Mouse (Mus musculus) testis, adult 2 months (tissue): ENCODE data around the gene Me1.

Experiments
- CTCF ChIP-seq: fragments of 200-500 bp; IDR thresholded peaks from 2 replicates; pipeline ENCODE4 v1.5.1; 2012; ENCODE audit warnings: low read depth, mild to moderate bottlenecking, inconsistent platforms, low read length, moderate library complexity; ENCODE audit not compliant: control insufficient read depth, insufficient read depth, insufficient replicate concordance
- POLR2A ChIP-seq: fragments of 200-500 bp; IDR thresholded peaks from 2 replicates; pipeline ENCODE4 v1.6.1; 2012; ENCODE audit warnings: low read depth, mild to moderate bottlenecking, inconsistent platforms, low read length, moderate library complexity; ENCODE audit not compliant: control insufficient read depth

DNA sequence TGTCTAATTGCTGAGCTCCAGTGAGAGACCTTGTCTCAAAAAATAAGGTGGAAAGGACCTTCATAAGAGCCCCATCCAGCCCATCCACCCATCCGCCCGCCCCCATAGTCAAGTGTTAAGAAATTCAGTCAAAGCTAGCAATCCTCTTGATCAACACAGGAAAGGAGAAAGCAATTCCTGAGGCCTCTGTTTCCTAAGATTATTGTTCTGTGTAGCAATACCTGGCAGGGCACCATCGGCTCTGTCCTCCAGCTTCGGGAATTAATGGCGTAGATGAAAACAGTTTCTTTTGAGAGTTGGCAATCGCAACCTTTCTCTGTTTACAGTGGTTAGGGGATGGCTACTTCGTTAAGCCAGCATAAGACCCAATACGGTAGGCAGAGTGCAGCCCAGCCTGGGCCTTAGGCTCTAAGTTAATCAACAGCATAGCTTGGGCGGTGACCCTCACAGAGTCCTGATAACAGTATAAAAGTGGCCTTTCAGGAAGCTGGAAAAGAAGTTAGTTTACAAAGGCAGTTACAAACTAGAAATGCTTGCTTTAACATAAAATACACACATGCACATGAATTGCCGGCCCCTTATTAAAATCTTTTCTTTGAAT, 32.6 kb upstream of the Me1 start:
- no peak for TF ChIP-seq CTCF
- no peak for TF ChIP-seq POLR2A
